Mouse (Mus musculus) thymus, postnatal 25 days (tissue): ENCODE results near the gene Arhgef10l.

ENCODE experiments used
- DNase-seq: peaks from one replicate; pipeline ENCODE4 v3.0.0; 2022

The Arhgef10l gene

DNA sequence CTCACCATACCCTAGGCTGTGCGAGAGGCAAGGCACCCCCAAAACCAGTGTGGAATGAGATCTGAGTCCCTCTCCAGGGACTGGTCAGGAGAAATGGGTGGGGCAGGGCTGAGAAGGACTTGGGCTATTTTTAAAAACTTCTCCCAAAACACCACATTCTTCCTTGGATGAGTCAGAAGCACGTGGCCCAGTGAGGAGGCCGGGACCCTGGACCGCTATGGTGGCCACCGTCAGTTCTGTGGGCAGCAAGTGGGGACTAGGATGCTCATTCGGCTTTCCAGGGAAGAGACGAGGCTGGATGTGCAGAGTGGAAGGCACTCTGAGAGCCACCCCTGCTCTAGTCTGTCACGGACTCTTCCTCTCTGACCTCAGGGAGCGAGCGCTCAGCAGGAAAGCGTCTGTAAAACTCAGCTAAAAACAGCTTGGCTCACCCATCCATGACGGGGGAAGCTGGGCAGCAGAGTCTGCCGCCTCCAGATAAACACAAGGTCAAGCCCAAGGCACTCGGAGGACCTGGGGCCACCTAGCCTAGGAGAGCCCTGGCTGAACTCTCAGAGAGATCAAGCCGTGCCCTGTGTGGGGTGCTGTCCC lies 35.1 kb downstream of the Arhgef10l start:
- no peak for DNase-seq

DNA sequence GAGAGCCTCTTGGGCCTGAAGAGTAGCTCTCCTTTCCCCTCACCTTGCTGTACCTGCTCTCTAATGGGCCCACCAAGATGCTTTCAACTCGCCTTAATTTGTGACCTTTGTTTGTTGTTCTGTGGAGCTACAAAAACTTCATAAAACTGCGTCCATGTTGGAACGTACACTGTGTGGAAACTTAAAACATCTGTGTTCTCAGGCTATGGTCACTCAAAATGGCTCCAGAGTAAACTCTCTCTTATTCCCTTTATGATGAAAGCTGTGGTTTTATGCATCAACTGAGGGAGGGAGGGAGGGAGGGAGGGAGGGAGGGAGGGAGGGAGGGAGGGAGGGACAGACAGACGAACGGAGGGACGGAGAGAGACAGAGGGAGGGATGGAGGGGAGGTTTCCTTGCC lies 35.7 kb downstream of the Arhgef10l start:
- DNase-seq, result no peak

DNA sequence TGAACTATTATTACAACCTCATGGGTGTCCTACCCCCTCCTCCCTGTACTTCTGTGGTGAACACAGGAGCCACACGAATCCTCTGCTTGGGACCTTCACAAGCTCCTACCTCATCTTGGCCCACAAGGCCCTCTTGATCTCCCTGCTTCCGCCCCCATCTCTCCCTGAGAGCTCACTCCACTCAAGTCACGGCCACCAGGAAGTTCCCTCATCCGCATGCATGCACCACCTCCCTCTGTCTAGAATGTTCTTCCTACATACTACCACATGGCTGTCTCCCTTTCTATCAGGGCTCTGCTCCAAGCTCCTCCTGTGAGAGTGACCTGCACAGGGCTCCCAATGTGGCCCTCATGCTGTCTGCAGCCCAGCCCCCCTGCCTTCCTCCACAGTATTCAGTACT lies 36.8 kb downstream of the Arhgef10l start:
- no peak for DNase-seq

DNA sequence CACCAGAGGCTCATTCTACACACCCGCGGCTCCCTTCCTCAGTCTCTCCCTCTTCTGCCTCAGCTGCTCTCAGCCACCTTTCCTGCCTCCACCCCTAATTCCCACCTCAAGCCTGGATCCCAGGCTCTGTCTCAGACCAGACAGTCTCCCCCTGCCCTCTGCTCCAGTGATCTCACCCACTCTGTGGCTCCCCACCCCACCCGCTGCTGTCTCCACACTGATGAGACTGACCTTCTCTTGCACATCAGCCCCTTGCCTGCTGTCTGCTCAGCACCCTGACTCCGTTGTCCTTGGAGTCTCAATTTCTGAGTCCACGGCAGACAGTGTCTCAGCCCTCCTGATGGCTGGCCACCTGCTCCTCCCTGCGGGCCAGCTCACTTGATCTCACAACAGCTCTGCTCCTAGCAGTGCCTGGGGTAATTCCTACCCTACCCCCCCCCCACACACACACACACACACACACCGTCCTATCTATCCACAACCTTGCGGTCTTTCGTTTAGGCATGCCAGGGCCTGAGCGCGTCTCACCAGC lies 37.3 kb downstream of the Arhgef10l start:
- no peak for DNase-seq

DNA sequence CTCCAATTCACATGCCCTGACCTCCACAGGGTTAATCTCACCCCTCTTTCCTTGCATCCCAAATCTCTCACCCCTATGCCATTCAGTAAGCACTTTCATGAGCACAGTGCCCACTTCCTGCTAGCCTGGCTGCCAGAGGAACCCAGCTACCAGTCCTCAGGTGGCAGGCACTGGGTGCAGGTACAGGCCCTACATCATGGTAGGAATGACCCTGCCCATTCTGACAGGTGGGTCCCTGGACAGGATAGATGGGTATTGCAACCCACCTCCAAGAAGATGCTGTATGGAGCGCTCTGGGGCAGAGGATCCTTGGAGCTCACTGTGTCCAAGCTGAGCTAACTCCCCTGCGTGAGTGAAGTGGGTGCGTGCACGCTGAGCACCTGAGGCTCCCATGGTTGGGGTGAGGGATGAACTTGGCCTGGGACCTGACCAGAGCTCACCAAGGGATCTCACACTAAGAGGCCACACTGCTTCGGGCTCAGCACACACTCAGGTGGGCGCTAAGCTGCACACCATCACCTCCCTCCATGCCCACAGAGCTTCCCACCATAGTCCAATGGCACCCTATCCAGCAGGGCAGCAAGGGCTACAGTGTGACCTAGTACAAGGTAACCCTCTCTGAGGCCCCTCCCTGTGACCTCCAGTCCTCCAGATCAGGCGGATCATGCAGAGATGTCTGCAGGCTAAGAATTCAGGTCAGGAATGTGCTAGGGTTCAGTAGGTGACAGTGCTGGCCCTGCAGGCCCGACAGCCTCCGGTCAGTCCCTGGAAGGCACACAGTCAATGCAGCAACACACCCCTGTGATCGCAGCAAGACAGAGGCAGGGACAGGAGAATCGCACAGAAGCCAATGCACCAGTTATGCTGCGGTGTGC lies 39.9 kb downstream of the Arhgef10l start:
- DNase-seq, result no peak

DNA sequence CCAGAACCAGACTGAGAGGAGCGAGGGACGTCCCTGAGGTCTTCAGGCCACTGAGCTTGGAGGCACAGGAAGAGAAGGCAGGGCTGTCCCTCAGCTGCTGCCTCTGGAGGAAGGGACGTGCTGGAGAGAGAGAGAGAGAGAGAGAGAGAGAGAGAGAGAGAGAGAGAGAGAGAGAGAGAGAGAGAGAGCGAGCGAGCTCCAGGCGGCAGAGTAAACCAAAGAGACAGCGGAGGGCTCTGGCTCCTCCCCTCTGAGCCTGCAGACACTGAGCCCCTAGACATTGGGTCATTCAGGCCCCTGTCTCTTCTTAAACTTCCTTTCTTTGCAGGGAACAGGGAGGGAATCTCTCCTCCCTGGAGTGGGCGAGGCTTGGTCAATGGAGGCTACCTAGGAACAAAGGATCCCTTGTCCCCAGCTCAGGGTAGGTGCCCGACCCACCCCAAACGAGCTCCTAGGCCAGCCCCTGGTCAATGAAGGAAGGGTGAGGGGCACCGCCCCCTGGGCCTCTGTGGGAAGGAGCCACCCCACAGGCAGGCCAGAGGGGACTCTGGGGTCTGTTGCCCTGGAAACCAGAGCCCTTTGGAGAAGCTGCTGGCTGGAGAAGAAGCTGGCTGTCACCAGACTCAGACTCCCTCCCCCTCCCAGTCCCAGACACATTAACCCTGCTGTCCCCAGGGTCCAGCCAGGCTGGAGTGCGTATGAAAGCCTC lies 41.2 kb downstream of the Arhgef10l start:
- no peak for DNase-seq

DNA sequence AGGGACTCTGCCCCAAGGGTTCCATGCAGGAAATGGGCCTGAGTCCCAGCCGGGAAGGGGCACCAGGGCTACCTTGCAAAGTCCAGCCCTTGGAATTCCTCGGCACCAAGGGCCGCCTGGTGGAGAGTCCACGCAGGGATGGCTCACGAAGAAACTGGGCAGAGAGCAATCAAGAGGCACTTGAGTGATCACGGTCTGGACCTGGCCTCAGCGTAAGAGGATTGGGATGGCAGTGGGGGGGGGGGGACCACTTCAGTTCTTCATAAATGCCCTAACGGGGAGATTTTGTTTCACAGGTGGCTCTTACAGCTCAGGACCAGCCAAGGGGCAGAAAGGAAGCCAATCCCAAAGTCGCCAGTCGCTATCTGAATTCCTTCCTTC lies 41.7 kb downstream of the Arhgef10l start:
- no peak for DNase-seq

DNA sequence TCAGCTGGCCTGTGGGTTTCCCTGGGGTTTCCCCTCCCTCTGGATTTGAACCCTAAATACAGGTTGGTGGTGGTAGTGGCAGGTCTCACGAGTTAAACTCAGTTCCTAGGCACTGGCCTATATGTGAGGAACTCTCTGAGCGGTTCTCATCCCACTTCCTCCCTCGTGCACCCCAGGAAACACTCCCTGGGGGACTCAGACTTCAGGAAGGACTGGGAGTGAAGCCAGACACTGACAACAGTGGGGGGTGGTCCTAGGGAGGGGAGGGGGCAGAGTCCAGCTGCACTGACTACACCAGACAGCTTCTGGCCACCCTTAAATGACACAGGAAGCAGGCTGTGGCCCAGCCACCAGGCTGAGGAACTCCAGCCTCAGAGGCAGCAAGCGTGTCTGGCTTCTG lies 43.0 kb downstream of the Arhgef10l start:
- DNase-seq, result no peak

DNA sequence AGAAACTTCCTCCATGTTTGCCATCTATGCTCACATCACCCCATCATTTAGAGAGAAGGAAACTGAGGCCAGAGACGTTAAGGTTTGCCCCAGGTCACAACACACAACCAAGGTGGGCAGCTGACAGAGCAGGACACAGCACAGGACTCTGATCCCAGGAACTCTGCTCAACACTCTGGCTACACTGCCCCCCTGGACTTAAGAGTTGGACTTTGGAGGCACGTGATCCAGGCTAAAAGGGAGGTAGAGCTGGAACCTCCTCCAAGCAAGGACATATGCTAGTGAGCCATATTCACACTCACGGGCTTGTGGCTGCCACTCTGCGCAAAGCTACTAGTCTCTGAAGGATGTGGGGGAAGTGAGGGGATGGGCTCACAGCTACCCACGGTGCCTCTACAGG lies 45.3 kb downstream of the Arhgef10l start:
- DNase-seq, result no peak

DNA sequence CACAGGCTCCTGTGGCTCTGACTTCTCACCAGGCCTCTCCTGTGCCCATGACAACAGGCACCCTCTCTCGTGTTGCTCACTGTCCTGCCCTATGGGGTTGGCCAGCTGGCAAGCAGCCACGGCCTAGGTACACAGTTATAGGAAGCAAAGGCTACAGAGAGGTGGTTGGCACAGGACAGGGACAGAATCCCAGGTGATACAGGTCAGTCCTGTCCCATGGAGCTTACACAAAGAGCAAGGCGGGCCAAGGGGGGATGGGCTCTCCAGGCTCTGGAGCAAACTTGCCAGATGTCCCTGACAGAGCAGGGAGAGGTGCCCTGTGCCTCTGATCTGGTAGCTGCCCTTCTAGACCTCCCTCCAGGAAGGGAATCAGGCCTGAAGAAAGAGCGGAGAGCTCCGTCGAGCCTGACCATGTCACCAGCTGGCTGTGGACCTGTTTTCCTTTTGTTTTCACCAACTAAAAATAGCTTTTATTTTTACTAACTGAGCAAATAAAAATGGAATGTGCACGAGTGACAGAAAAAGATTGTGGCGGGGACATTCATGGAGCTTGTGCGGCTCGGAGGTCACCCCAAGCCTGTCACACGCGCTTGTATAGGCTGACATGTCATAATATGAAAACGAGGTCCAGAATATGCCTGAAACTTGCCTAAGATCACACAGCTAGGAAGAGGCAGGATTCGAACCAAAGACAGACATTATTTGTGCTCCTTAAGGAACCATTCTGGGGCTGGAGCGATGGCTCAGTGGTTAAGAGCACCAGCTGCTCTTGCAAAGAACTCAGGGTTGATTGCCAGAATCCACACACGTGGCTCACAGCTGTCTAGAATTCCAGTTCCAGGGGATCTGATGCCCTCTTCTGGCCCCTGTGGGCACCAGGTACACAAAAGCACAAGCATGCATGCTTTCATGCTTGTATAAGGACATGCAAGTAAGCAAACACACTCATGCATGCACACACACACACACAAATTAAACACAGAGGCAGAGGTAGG lies 48.1 kb downstream of the Arhgef10l start:
- peak; percentile 65 for DNase-seq

DNA sequence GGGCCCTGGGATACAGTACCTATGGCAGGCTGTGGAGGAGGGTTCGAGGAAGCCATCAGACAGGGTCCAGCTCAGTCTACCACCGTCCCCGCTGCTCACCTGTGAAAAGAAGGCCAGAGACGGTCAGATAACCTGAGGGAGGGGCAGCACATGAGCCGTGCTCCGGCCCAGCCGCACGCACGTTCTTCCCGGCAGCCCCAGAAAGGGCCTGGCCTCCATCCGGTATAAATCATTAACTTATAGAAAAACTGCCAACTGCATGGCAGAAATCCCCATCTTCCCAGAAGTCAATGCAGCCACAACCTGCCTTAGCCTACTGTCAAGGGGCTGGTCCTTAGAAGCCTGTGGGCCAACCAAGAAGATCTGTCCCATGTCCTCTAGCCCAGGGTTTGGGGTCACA lies 48.9 kb downstream of the Arhgef10l start:
- DNase-seq, result no peak

DNA sequence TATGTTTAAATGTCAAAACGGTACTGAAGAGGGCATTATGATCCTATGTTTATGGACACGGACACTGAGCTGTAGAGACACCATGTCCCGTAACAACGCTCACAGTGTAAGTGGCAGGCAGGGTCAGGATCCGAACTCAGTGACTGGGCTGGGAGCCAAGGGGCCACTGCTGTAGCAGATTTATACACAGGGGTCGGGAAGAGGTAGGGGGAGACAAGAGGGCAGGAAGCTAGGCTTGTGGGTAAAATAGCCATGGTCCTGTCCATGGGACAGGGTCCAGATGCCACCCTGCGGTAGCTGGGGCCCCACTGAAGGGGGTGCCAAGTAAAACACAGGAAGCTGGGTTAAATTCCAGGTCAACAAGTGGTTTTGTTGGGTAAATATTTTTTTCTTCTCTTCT lies 49.6 kb downstream of the Arhgef10l start:
- DNase-seq, result no peak

DNA sequence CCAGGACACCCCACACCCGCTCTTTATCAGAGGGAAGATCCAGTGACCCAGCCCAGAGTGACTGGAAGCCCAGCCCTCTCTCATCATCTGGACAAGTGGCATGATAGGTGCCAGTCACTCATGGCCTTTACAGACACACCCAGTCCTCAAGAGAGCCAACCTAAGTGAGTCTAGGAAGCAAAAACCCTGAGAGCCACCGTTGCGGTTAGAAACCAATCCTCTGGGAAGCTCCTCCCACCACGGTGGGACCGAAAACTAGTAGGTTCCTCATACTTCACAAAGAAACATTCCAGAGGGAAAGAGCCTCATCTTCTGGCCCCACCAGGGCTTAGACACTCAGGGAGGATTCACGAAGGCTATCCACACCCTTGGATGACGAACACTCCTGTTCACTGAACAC lies 50.0 kb downstream of the Arhgef10l start:
- no peak for DNase-seq

DNA sequence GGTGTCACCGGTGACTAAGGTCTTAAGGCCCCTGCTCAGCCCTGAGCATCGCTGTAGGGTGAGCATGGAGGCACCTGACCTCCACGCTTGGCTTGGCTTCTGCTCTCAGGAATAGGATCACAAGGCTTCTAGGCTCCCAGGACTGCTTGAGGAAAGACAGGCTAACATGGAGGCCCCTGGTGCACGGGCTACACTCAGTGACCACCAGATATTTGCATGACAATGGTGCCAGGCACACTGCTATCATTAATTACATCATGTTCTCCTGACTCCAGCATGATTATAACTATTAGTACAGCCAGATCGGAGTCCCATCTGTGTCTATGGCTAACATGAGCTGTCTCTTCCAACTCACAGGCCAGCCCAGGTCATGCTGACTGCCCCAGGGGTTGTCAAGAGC lies 51.3 kb downstream of the Arhgef10l start:
- DNase-seq, result no peak

DNA sequence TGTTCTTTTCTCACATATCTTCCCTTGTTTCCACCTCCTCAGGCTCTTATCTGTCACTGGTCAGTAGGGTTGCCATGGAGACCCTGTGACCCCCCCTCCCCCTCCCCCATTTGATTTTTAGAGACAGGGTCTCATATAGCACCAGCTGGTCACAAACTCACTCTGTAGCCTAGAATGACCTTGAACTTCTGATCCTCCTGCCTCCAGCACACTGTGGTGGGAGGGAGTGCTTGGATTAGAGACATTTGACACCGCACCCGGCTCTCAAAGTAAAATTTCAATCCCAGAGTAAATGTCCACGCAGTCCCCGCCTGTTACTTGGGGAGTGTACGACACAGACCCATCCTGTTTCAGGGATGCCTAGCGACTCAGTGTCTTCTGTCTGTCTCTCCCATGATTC lies 51.7 kb downstream of the Arhgef10l start:
- no peak for DNase-seq

DNA sequence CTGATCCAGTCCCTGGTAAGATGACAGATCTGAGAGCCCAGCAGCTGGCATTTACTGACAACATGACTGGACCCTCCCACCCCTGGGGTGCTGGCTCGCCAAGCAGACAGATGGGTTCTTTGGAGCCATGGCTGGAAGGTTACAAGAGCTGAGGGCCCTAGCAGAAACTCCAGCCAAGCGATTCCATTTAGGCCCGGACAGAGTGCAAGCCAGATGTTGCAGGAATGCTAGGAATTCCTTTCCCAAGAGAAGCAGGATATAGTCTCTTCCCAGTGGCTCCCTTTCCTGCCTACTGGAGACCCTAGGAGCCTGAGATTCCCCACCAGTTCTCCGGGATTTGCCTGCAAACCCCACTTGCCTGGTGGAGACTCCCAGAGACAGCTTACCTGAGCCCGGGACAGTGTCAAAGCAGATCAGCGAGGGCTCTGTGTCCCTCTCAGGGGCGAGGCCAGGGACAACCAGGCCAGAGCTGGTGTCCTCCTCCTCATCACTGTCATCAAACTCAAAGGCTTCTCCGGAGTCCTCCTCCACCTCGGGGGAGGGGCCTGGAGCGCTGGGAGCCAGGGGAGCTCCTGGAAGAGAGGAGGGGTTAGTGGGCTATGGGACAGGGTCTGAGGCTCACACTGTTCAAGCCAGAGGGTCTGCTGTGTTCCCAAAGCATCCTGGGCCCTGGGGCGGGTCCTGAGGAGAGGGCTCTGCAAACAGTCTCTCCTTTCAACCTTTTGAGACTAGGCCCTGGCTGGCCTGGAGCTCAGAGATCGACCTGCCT lies 54.8 kb downstream of the Arhgef10l start:
- DNase-seq, result no peak

DNA sequence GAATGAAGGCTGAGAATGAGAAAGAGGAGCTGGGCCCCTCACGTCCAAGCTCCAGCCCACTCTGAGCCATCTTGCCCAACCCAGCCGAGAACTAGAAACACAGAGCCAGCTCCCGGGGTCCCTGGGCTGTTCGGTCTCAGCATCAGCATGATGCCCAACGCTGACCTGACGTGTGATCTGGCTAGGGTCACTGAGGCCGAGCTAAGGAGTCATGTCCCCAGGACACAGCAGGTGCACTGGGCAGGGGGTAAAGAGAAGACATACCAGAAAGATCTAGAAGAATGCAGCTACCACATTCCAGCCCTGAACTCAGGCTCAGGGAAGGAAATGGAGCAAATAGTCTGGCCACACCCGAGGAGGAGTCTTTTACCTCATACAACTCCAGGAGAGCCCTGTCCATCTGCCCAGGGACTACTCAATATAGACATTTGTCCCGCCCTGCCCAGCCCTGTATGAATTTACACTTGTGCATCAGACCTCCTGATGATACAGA lies 57.5 kb downstream of the Arhgef10l start:
- no peak for DNase-seq

DNA sequence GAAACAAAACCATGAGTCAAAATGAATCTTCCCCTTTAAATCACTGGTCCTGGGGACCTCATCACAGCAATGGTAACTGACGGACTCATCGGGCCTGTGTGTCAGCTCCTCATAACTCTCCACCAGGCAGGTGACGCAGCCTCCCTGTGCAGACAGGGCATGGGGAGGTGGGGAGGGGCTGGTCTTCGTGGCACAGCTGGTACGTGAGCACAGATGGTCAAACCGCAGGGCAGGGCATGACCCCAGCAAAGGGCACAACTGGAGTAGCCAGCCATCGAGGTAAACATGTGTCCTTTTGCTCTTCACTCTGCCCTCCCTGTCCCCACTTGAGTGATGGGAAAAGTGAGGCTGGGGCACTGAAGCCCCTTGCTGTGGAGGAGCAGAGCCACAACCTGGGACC lies 59.0 kb downstream of the Arhgef10l start:
- no peak for DNase-seq

DNA sequence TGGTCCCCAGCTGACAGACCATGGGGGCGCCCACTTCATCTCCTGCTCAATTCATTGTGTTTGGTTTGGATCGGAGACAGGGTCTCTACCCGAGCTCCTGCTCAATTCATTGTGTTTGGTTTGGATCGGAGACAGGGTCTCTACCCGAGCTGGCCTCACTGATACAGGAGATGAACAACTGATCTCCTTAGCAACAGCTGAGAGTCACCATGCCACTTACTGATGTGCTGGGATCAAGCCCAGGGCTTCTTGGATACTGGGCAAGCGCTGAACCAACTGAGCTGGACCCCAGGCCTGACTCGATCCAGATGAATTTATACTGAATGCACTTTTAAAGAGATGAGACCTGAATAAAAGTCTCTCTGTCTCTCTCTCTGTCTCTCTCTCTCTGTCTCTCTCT lies 59.6 kb downstream of the Arhgef10l start:
- no peak for DNase-seq

DNA sequence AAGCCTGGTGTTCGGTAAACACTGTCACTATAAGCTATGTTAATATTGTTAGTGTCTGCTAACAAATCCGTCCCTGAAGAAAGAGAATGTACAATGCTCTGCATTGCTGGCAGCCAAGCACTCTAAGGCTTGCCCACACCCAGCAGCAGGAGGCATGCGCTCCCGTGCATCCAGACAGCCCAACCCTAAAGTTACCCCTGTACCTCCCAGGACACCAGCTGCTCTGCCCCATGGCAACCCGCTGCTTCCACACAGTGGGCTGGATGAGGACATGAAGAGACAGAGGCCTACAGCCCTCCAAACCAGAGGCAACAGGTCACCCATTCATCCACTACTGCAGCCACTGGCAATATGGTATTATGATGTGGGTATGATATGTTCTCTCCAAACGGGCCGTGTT lies 60.0 kb downstream of the Arhgef10l start:
- no peak for DNase-seq

DNA sequence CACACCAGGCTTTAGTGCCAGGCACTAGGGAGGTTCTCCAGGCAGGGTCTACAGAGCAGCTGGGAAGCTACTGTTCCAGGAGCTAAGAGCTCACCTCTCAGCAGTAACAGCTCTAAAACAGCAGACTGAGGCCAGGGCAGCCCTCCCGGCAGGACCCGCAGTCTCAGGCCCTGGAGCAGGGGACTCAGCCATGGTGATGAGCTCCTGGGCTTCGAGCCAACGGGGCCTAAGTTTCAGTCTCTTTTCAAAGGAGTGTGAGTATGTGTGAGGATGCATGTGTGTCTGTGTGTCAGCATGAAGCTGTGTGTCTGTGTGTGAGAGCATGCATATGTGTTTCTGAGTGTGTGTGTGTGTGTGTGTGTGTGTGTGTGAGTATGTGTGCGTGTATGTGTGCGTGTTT lies 60.6 kb downstream of the Arhgef10l start:
- DNase-seq, result no peak

DNA sequence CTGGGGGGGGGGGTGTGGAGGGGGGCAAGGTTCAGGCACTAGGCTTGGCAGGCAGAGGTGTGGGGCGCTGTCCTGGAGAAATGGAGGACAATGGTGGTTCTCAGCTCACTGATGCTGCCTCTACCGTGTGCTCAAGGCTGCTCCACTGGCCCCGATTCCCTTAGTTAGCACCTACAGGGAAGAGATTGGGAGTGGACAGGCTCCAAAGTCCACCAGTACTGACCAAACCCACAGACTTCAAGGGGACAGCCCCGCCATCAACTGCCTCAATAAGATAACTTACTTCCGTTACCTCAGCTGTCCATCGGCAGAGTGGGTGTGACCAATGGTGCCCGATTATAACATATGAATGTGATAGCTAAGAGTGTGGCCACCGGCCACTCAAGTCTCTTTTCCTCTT lies 61.3 kb downstream of the Arhgef10l start:
- no peak for DNase-seq
